Mouse (Mus musculus) testis, adult 2 months (tissue): ENCODE measurements around the gene Mbd6.

Source experiments
- CTCF ChIP-seq: fragments of 200-500 bp; IDR thresholded peaks from 2 replicates; pipeline ENCODE4 v1.5.1; 2012; ENCODE audit warnings: low read depth, mild to moderate bottlenecking, inconsistent platforms, low read length, moderate library complexity; ENCODE audit not compliant: control insufficient read depth, insufficient read depth, insufficient replicate concordance
- POLR2A ChIP-seq: fragments of 200-500 bp; IDR thresholded peaks from 2 replicates; pipeline ENCODE4 v1.6.1; 2012; ENCODE audit warnings: low read depth, mild to moderate bottlenecking, inconsistent platforms, low read length, moderate library complexity; ENCODE audit not compliant: control insufficient read depth

GRCm38 (mm10) chr10:127258489-127258888 lies 30.3 kb downstream of the Mbd6 start:
- TF ChIP-seq CTCF (no peak), POLR2A (no peak)
